Comparison of ENCODE assay signal across 18 mouse cellular contexts in genomic region chr16:33327101-33327500, GRCm38 (mm10).
"Had no signal": no experiment of that assay in that cellular context is flagged by ENCODE, and none has a peak within 500 bp of the region (broad histone marks: within the 10 kb centered on the region; RNA-seq: fewer than 3 reads in every experiment).

No protein-coding gene starts in this region.

- H3K36me3 ChIP-seq: intestine, embryonic 15.5 days; kidney, embryonic 15.5 days; limb, embryonic 15.5 days; lung, embryonic 15.5 days; midbrain, embryonic 12.5 days; neural tube, embryonic 13.5 days had no signal

- ATAC-seq: liver, postnatal 0 days; midbrain, embryonic 16.5 days had no signal

- H3K27me3 ChIP-seq: intestine, embryonic 15.5 days; kidney, embryonic 15.5 days; limb, embryonic 15.5 days; lung, embryonic 15.5 days; midbrain, embryonic 12.5 days; neural tube, embryonic 13.5 days had no signal

- H3K4me3 ChIP-seq: intestine, embryonic 15.5 days; kidney, embryonic 15.5 days; limb, embryonic 15.5 days; lung, embryonic 15.5 days; midbrain, embryonic 12.5 days; myocyte; neural tube, embryonic 13.5 days had no signal

- H3K4me1 ChIP-seq: kidney, embryonic 15.5 days; lung, embryonic 15.5 days had no signal

- H3K9me3 ChIP-seq: intestine, embryonic 15.5 days; kidney, embryonic 15.5 days; limb, embryonic 15.5 days; lung, embryonic 15.5 days; midbrain, embryonic 12.5 days; neural tube, embryonic 13.5 days had no signal

- DNase-seq: kidney, adult 11 months; kidney, adult 8-10 months; kidney, postnatal 10 days; liver, postnatal 0 days; lung, postnatal 10 days; lung, postnatal 4 days; thymus, adult 18-20 months; thymus, postnatal 36 days had no signal

- H3K9ac ChIP-seq: intestine, embryonic 15.5 days; kidney, embryonic 15.5 days; limb, embryonic 15.5 days; liver, embryonic 14.5 days; liver, postnatal 0 days; lung, embryonic 15.5 days; midbrain, embryonic 12.5 days; neural tube, embryonic 13.5 days had no signal

- H3K27ac ChIP-seq: intestine, embryonic 15.5 days; limb, embryonic 15.5 days; liver, embryonic 14.5 days; lung, embryonic 15.5 days; midbrain, embryonic 12.5 days; neural tube, embryonic 13.5 days had no signal

- H3K4me2 ChIP-seq: intestine, embryonic 15.5 days; kidney, embryonic 15.5 days; limb, embryonic 15.5 days; liver, embryonic 11.5 days; lung, embryonic 15.5 days; midbrain, embryonic 12.5 days; neural tube, embryonic 13.5 days had no signal
